Mouse (Mus musculus): Measurements from ENCODE around the gene Ccdc162. TPM values are rescaled to one million over a fixed set of nuclear protein-coding genes. Genes with fewer than 3 reads are reported as not detected.

Ccdc162 gene
- polyA plus RNA-seq, 1 experiment: not detected

GRCm38 (mm10) chr10:41682546-41683393, 33.7 kb downstream of the Ccdc162 start:
- Histone ChIP-seq H3K4me1 (ENCODE audit: control insufficient read depth, insufficient read depth, low read length) (peaks cover 5% of the 10 kb centered on the region), H3K27ac (ENCODE audit: insufficient read depth, low read depth, low read length) (no peak overlapping the region), H3K4me3 (ENCODE audit: insufficient read depth, low read depth, low read length) (no peak overlapping the region)
- WGBS: 33% methylated on average over 16 of the region's 16 CpGs
- no peak for TF ChIP-seq CTCF (IDR thresholded peaks at IDR 0.05; ENCODE audit: insufficient read depth, low read depth, low read length)
- TF ChIP-seq POLR2A (IDR thresholded peaks at IDR 0.05; ENCODE audit: insufficient read depth, low read depth, low read length): no peak

- WGBS: 14% methylated on average over 18 of the region's 18 CpGs
- peaks cover 5% of the 10 kb centered on the region for H3K4me1 ChIP-seq (ENCODE audit: control insufficient read depth, insufficient read depth, low read length)
- H3K4me3 ChIP-seq (ENCODE audit: insufficient read depth, low read depth, low read length): peak overlapping the region; percentile 38
- TF ChIP-seq CTCF (IDR thresholded peaks at IDR 0.05; ENCODE audit: insufficient read depth, low read depth, low read length) (peak; percentile 86), POLR2A (IDR thresholded peaks at IDR 0.05; ENCODE audit: insufficient read depth, low read depth, low read length) (no peak)
- no peak overlapping the region for H3K27ac ChIP-seq (ENCODE audit: insufficient read depth, low read depth, low read length)
These were observed 37.6 kb downstream of the Ccdc162 start for GRCm38 (mm10) chr10:41678746-41679360.

- Histone ChIP-seq H3K4me3 (ENCODE audit: insufficient read depth, low read depth, low read length) (no peak overlapping the region), H3K4me1 (ENCODE audit: control insufficient read depth, insufficient read depth, low read length) (peaks cover 3% of the 10 kb centered on the region; the same call in 1 of the 2 replicates), H3K27ac (ENCODE audit: insufficient read depth, low read depth, low read length) (no peak overlapping the region)
- TF ChIP-seq POLR2A (IDR thresholded peaks at IDR 0.05; ENCODE audit: insufficient read depth, low read depth, low read length) (no peak), CTCF (IDR thresholded peaks at IDR 0.05; ENCODE audit: insufficient read depth, low read depth, low read length) (no peak)
- WGBS: 66% methylated on average over 8 of the region's 8 CpGs
These were observed 39.0 kb downstream of the Ccdc162 start for GRCm38 (mm10) chr10:41677396-41677795.

GRCm38 (mm10) chr10:41676661-41677061, 39.8 kb downstream of the Ccdc162 start:
- Histone ChIP-seq H3K4me3 (ENCODE audit: insufficient read depth, low read depth, low read length) (no peak overlapping the region), H3K27ac (ENCODE audit: insufficient read depth, low read depth, low read length) (no peak overlapping the region), H3K4me1 (ENCODE audit: control insufficient read depth, insufficient read depth, low read length) (peaks cover 3% of the 10 kb centered on the region; the same call in 1 of the 2 replicates)
- WGBS: 72% methylated on average over 6 of the region's 6 CpGs
- no peak for TF ChIP-seq POLR2A (IDR thresholded peaks at IDR 0.05; ENCODE audit: insufficient read depth, low read depth, low read length)
- no peak for TF ChIP-seq CTCF (IDR thresholded peaks at IDR 0.05; ENCODE audit: insufficient read depth, low read depth, low read length)

DNA sequence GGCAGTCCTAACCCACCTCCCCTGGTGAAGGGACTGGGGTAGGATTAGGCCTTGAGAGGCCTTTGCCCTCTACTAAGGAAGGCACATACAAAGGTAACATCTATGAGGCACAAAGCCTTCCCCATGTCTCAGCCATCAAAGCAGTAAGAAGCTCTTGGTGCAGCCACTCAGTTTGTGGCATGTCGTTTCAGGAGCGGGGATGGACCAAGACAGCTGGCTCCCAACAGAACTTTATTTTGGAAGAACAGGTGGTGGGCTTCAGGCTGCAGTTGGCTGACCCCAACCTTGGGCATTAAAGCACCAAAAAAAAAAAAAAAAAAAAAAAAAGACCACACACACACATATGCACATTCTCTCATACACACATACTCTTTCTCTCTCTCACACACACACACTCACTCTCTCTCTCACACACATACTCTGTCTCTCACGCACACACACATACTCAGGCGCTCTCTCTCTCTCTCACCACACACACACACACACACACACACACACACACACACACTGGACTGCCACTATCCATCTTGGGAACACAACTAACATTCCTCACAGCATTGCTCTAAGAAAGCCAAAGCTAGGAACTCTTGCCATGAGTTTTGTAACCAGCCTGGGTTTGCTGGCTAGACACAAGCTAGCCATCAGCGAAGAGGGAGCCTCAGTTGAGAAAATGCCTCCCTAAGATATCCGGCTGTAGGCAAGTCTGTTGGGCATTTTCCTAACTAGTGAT, 40.4 kb downstream of the Ccdc162 start:
- Histone ChIP-seq H3K4me3 (ENCODE audit: insufficient read depth, low read depth, low read length) (no peak overlapping the region), H3K4me1 (ENCODE audit: control insufficient read depth, insufficient read depth, low read length) (peaks cover 3% of the 10 kb centered on the region; the same call in 1 of the 2 replicates), H3K27ac (ENCODE audit: insufficient read depth, low read depth, low read length) (no peak overlapping the region)
- WGBS: 82% methylated on average over 6 of the region's 6 CpGs
- TF ChIP-seq CTCF (IDR thresholded peaks at IDR 0.05; ENCODE audit: insufficient read depth, low read depth, low read length): no peak
- TF ChIP-seq POLR2A (IDR thresholded peaks at IDR 0.05; ENCODE audit: insufficient read depth, low read depth, low read length): no peak

- no peak overlapping the region for H3K27ac ChIP-seq (ENCODE audit: insufficient read depth, low read depth, low read length)
- H3K4me3 ChIP-seq (ENCODE audit: insufficient read depth, low read depth, low read length): no peak overlapping the region
- no peak for TF ChIP-seq POLR2A (IDR thresholded peaks at IDR 0.05; ENCODE audit: insufficient read depth, low read depth, low read length)
- TF ChIP-seq CTCF (IDR thresholded peaks at IDR 0.05; ENCODE audit: insufficient read depth, low read depth, low read length): no peak
- peaks cover 3% of the 10 kb centered on the region; the same call in 1 of the 2 replicates for H3K4me1 ChIP-seq (ENCODE audit: control insufficient read depth, insufficient read depth, low read length)
- 87% methylated on average over 6 of the region's 6 CpGs for WGBS
These were observed 41.2 kb downstream of the Ccdc162 start for GRCm38 (mm10) chr10:41675243-41675642.

DNA sequence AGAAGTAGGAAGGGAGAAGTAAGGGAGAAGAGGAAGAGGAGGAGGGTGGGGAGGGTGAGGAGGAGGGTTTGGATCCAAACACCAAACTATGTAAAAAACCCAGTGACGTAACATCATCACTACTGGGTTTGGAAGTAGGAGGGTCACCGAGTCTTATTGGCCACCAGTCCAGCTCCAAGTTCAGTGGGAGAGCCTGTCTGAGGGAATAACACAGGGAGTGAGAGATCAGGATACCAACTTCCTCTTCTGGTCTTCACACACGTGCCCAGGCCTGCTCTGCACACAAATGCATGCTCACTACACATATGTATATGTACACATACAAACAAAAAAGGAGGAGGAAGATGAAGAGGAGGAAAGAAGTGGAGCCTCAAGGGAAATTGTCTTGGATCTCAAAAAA, 42.1 kb downstream of the Ccdc162 start:
- H3K4me1 ChIP-seq (ENCODE audit: control insufficient read depth, insufficient read depth, low read length): peaks cover 3% of the 10 kb centered on the region; the same call in 1 of the 2 replicates
- 86% methylated on average over 3 of the region's 3 CpGs for WGBS
- TF ChIP-seq POLR2A (IDR thresholded peaks at IDR 0.05; ENCODE audit: insufficient read depth, low read depth, low read length) (no peak), CTCF (IDR thresholded peaks at IDR 0.05; ENCODE audit: insufficient read depth, low read depth, low read length) (no peak)

DNA sequence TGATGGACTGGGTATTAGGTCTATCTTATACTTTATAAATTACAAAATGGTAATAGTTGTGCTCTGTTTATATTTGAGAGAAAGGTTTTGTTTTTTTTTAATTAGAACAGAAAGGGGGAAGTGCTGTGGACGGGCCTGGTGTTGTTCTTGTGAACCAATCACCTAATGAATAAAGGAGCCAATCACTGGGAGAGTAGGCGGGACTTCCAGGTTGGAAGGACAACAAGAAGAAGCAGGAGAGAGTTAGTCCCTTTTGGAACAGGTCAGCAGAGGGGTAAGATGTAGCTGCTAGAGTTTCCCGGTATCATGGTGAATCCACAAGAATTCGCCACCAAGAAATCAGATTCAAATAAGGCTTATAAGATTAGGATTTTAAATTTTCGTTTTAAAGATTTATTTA, 46.2 kb downstream of the Ccdc162 start:
- WGBS: 88% methylated on average over 5 of the region's 5 CpGs
- TF ChIP-seq POLR2A (IDR thresholded peaks at IDR 0.05; ENCODE audit: insufficient read depth, low read depth, low read length) (no peak), CTCF (IDR thresholded peaks at IDR 0.05; ENCODE audit: insufficient read depth, low read depth, low read length) (no peak)
- Histone ChIP-seq H3K27ac (ENCODE audit: insufficient read depth, low read depth, low read length) (no peak overlapping the region), H3K4me1 (ENCODE audit: control insufficient read depth, insufficient read depth, low read length) (no peaks in the 10 kb centered on the region), H3K4me3 (ENCODE audit: insufficient read depth, low read depth, low read length) (no peak overlapping the region)

More for the DNA sequence above, 42.1 kb downstream of the Ccdc162 start:
- Histone ChIP-seq H3K27ac (ENCODE audit: insufficient read depth, low read depth, low read length) (no peak overlapping the region), H3K4me3 (ENCODE audit: insufficient read depth, low read depth, low read length) (no peak overlapping the region)

Data from olfactory bulb, adult 2 months (tissue).